Mouse (Mus musculus) C2C12 (cell line): Measurements from ENCODE around the gene Reep1. TPM values are rescaled to one million over a fixed set of nuclear protein-coding genes. Genes with fewer than 3 reads are reported as not detected.

Experiments
- H3K27me3 ChIP-seq: one replicate; pipeline ENCODE4 v1.6.1; 2011; ENCODE audit not compliant: control insufficient read depth, insufficient read depth, insufficient read length
- H3K36me3 ChIP-seq: one replicate; pipeline ENCODE4 v1.6.1; 2011; ENCODE audit not compliant: control insufficient read depth, insufficient read depth
- H3K4me3 ChIP-seq: one replicate; pipeline ENCODE4 v1.5.1; 2011; ENCODE audit warnings: mild to moderate bottlenecking, control low read depth; ENCODE audit not compliant: poor library complexity, insufficient read depth, severe bottlenecking
- H3K79me2 ChIP-seq: one replicate; pipeline ENCODE4 v1.6.1; 2011; ENCODE audit not compliant: control insufficient read depth, insufficient read depth
- H3K79me3 ChIP-seq: one replicate; pipeline ENCODE4 v1.6.1; 2011; ENCODE audit warnings: low read depth, control low read depth
- H3ac ChIP-seq: one replicate; pipeline ENCODE3; 2011; ENCODE audit warnings: low read depth; ENCODE audit not compliant: control insufficient read depth, insufficient read length
- CEBPB ChIP-seq: IDR thresholded peaks from one replicate; pipeline ENCODE4 v1.6.1; 2011; ENCODE audit warnings: low read depth, mild to moderate bottlenecking, control low read depth, moderate library complexity
- CTCF ChIP-seq: IDR thresholded peaks from one replicate; pipeline ENCODE4 v1.5.1; 2011; ENCODE audit not compliant: control insufficient read depth, insufficient read depth, insufficient read length
- FOSL1 ChIP-seq: IDR thresholded peaks from one replicate; pipeline ENCODE4 v1.8.0; 2011; ENCODE audit warnings: mild to moderate bottlenecking, low read length; ENCODE audit not compliant: poor library complexity, insufficient read depth, severe bottlenecking
- MAX ChIP-seq: IDR thresholded peaks from one replicate; pipeline ENCODE4 v1.6.1; 2011; ENCODE audit warnings: mild to moderate bottlenecking, control low read depth
- MYOD1 ChIP-seq: IDR thresholded peaks from one replicate; pipeline ENCODE4 v1.6.1; 2011; ENCODE audit warnings: low read depth; ENCODE audit not compliant: control insufficient read depth, insufficient read length
- MYOG ChIP-seq: IDR thresholded peaks from one replicate; pipeline ENCODE4 v1.6.1; 2011; ENCODE audit not compliant: control insufficient read depth, insufficient read length; ENCODE audit errors: extremely low read depth
- USF1 ChIP-seq: IDR thresholded peaks from one replicate; pipeline ENCODE4 v1.6.1; 2011; ENCODE audit warnings: low read depth, mild to moderate bottlenecking, control low read depth, moderate library complexity
- polyA plus RNA-seq: library from polyadenylated mRNA; unstranded; fragments of >200 nt; fragmentation: generic; extraction: Trizol; gene quantifications from one replicate; pipeline ENCODE4 v1.2.1, GENCODE M21; 2012; ENCODE audit warnings: missing spikeins

The Reep1 gene
- polyA plus RNA-seq, 1 experiment = 0.14 TPM

DNA sequence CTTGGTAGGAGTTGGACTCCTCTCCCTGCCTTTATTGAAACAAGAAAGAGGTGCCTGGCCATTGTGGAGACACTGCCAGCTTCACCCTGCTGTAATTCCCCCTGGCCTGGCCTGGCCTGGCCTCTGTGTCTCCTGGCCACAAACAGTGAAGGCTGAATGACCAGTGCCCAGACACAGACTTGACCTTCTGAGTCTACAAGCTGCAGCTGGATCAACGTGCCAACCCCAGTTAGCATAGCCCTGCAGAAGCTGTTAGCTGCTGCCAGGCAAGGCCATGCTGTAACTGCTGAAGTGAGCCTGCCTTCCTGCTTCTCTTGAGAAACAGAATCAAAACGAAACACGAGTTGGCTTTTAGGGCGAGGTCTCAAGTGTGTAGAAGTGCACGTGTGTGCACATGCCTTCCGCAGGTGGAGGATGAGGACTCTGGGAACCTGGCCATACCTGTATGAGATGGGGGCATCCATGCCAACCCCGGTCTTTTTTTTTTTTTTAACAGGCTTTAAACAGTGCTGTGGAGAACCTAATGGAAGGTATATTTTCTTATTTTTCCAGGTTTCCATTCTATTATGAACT, 65.4 kb downstream of the Reep1 start:
- no peaks in the 10 kb centered on the region for H3K27me3 ChIP-seq

DNA sequence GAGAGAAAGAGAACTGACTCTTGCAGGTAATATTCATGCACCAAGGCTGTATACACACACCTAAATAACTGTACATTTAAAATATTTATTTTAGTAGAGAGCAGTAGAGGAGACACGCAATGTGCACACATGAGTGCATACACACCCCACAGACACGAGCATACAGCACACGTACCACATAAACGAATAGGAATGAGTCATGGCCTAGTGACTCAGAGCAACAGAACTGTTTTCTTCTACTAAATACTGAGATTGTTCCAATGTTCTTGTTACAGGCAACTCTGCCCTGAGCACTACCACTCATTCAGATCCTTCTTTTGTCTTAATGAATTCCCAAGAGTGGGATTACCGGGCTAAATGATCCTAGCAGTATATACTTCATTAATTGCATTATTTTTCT, 70.7 kb downstream of the Reep1 start:
- Histone ChIP-seq H3K4me3 (no peak overlapping the region), H3K79me3 (no peaks in the 10 kb centered on the region), H3ac (no peak overlapping the region), H3K27me3 (no peaks in the 10 kb centered on the region), H3K36me3 (no peaks in the 10 kb centered on the region), H3K79me2 (no peaks in the 10 kb centered on the region)
- no peak for TF ChIP-seq CEBPB
- TF ChIP-seq FOSL1 = peak; percentile 32
- no peak for TF ChIP-seq MYOD1

More for the DNA sequence above, 65.4 kb downstream of the Reep1 start:
- Histone ChIP-seq H3ac (no peak overlapping the region), H3K36me3 (no peaks in the 10 kb centered on the region), H3K79me3 (no peaks in the 10 kb centered on the region), H3K4me3 (no peak overlapping the region), H3K79me2 (no peaks in the 10 kb centered on the region)
- TF ChIP-seq USF1 = no peak
- TF ChIP-seq CTCF = no peak
- TF ChIP-seq CEBPB = no peak
- TF ChIP-seq MYOD1 = no peak
- TF ChIP-seq MYOG = no peak
- TF ChIP-seq FOSL1 = no peak

DNA sequence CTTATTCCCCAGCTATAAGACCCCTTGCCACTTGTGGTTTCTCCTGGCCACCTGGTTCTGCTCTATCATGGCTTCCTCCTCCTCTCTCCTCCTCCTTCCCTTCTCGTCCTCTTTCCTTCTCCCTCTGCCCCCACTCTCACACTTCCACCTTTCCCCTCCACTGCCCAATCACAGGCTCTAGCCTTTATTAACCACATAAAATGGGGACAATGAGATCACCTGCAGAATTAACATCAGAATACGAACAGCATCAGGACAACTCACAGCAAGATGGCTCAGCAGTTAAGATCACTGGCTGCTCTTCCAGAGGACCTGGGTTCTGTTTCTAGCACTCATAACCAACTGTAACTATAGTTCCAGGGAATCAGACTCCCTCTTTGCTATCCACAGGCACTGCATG, 72.5 kb downstream of the Reep1 start:
- Histone ChIP-seq H3K4me3 (no peak overlapping the region), H3K27me3 (no peaks in the 10 kb centered on the region)
- TF ChIP-seq FOSL1 = no peak
- TF ChIP-seq CTCF = no peak
- TF ChIP-seq USF1 = no peak
- TF ChIP-seq CEBPB = no peak
- no peak for TF ChIP-seq MAX
- no peak for TF ChIP-seq MYOD1
- no peak for TF ChIP-seq MYOG

DNA sequence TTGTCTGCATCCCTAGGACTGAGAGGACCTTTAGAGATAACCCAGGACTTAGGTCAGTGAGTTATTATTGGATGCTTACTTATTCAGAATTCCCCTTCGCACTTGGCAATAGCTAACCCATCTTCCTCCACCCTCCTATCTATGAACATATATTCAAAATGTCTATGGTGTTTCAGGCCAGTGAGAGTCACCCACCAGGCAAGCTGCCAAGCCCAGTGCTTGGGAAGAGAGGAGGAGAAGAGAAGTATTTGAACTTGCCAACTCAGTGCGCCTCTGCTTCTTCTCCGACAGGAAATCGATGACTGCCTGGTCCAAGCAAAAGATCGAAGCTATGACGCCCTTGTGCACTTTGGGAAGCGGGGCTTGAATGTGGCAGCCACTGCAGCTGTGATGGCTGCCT, 73.1 kb downstream of the Reep1 start:
- H3K79me2 ChIP-seq = no peaks in the 10 kb centered on the region
- no peaks in the 10 kb centered on the region for H3K27me3 ChIP-seq
- H3ac ChIP-seq = no peak overlapping the region
- H3K79me3 ChIP-seq = no peaks in the 10 kb centered on the region
- no peak overlapping the region for H3K4me3 ChIP-seq
- no peak for TF ChIP-seq CEBPB
- no peak for TF ChIP-seq MAX
- TF ChIP-seq FOSL1 = no peak
- no peak for TF ChIP-seq MYOG
- no peak for TF ChIP-seq CTCF
- no peak for TF ChIP-seq MYOD1
- no peak for TF ChIP-seq USF1
- no peaks in the 10 kb centered on the region for H3K36me3 ChIP-seq

More for the DNA sequence above, 72.5 kb downstream of the Reep1 start:
- no peak overlapping the region for H3ac ChIP-seq
- H3K36me3 ChIP-seq = no peaks in the 10 kb centered on the region
- H3K79me2 ChIP-seq = no peaks in the 10 kb centered on the region
- no peaks in the 10 kb centered on the region for H3K79me3 ChIP-seq

DNA sequence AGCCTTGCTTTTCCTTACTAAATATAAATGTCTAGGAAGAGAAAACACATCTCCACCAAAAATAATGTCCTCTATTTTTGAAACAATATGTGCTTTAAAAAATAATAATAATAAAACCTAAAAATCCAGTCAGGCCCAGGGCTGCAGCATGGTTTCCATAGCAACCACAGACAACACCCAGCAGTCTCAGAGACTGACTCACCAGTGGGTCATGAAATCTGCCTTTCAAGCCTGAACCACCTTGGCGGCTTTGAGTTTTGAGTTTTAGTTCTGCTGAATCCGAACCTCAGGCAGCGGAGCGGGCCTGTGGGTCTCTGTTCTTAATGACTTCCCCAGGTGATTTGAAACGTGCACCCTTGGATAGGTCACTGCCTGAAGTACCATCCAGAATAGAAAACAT, 75.8 kb downstream of the Reep1 start:
- TF ChIP-seq CEBPB = no peak
- peak; percentile 8 for TF ChIP-seq FOSL1
- H3K79me2 ChIP-seq = no peaks in the 10 kb centered on the region
- no peak overlapping the region for H3ac ChIP-seq
- no peak overlapping the region for H3K4me3 ChIP-seq
- H3K36me3 ChIP-seq = no peaks in the 10 kb centered on the region
- H3K79me3 ChIP-seq = no peaks in the 10 kb centered on the region
- H3K27me3 ChIP-seq = no peaks in the 10 kb centered on the region

DNA sequence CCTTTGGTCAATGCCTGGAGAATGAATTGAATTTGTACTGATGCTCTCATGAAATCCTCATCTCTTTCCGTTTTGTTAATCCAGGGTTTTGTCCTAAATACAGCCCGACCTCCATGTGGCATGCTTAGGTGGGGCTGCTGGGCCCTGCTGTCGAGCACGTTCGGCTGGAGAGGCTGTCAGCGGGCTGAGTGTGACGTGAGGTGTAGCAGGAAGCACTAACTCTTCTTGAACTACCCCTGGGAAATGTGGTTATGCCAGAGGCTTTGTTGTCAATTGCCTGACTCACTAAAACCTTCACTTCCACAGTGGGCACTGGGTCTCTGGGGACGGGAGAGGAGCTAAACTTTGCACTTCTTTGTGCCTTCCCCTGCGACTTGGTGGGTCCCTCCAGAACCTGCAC, 81.0 kb downstream of the Reep1 start:
- H3K36me3 ChIP-seq = no peaks in the 10 kb centered on the region
- H3K27me3 ChIP-seq = peaks cover 3% of the 10 kb centered on the region
- H3K4me3 ChIP-seq = no peak overlapping the region
- TF ChIP-seq MYOD1 = no peak
- TF ChIP-seq FOSL1 = no peak
- TF ChIP-seq CTCF = no peak
- no peak for TF ChIP-seq CEBPB
- TF ChIP-seq USF1 = no peak
- no peak for TF ChIP-seq MAX
- no peak for TF ChIP-seq MYOG
- H3K79me3 ChIP-seq = no peaks in the 10 kb centered on the region
- H3ac ChIP-seq = no peak overlapping the region
- H3K79me2 ChIP-seq = no peaks in the 10 kb centered on the region
